Comparison of ENCODE assay signal across 12 mouse cellular contexts in the genomic region with DNA sequence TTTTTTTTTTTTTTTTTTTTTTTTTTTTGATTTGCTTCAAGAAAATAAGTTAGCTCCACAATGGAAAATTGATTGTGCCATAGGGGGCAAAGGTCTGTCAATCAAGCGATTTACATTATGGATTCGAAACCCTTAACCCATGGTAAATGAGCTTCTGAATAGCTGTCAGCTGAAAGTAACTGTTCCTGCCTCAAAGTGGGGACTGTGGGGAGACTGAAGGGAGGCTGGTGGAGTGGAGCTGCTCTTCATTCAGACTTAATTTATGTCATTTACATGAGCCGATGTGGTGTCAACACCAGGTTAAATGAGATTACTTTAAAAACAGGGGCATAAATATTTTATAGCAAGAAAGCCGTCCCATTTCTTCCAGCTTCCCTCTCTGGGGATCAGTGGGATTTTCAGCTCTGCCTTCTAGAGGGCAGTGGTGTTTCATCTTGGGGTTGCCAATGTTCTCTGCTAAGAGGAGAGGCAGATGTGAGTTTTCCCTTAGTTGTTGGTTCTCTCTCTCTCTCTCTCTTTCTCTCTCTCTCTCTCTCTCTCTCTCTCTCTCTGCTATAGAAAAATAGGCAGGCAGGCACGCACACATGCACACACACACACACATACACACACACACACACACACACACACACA. TPM values are rescaled to one million over a fixed set of nuclear protein-coding genes. Genes with fewer than 3 reads are reported as not detected.
A peak's percentile ranks its signal among the peaks of the same experiment; 100 is the strongest.
DNase-seq lines count a peak whose midpoint lies in the region; ATAC-seq and TF ChIP-seq lines count a peak whose summit lies in the region.
"Had no signal": no experiment of that assay in that cellular context is flagged by ENCODE, and none has a peak within 500 bp of the region (broad histone marks: within the 10 kb centered on the region; RNA-seq: fewer than 3 reads in every experiment).

No protein-coding gene starts in this region.

- no peaks in the 10 kb centered on the region for H3K27me3 ChIP-seq in forebrain, embryonic 13.5 days
- no peaks in the 10 kb centered on the region for H3K27me3 ChIP-seq in forebrain, embryonic 10.5 days (ENCODE audit: poor library complexity, severe bottlenecking)
- no peaks in the 10 kb centered on the region for H3K27me3 ChIP-seq in embryonic facial prominence, embryonic 14.5 days (replicated peaks; ENCODE audit: control insufficient read depth, insufficient read depth, low read length)
- H3K27me3 ChIP-seq in neural tube, embryonic 12.5 days (replicated peaks): no peaks in the 10 kb centered on the region

- H3K4me3 ChIP-seq in forebrain, embryonic 13.5 days: no peak overlapping the region
- no peak overlapping the region for H3K4me3 ChIP-seq in forebrain, embryonic 10.5 days
- no peak overlapping the region for H3K4me3 ChIP-seq in left cerebral cortex, adult 2 months
- H3K4me3 ChIP-seq in embryonic facial prominence, embryonic 14.5 days (ENCODE audit: low read depth, low read length): no peak overlapping the region
- no peak overlapping the region for H3K4me3 ChIP-seq in neural tube, embryonic 12.5 days

- no peaks in the 10 kb centered on the region for H3K4me1 ChIP-seq in forebrain, embryonic 13.5 days
- H3K4me1 ChIP-seq in forebrain, embryonic 10.5 days: no peaks in the 10 kb centered on the region
- H3K4me1 ChIP-seq in embryonic facial prominence, embryonic 14.5 days (ENCODE audit: control insufficient read depth, insufficient read depth, low read length): no peaks in the 10 kb centered on the region
- H3K4me1 ChIP-seq in neural tube, embryonic 12.5 days: no peaks in the 10 kb centered on the region

- no peak overlapping the region for H3K4me2 ChIP-seq in forebrain, embryonic 13.5 days
- no peak overlapping the region for H3K4me2 ChIP-seq in embryonic facial prominence, embryonic 14.5 days (ENCODE audit: low read depth, low read length)
- H3K4me2 ChIP-seq in neural tube, embryonic 12.5 days (replicated peaks): no peak overlapping the region

- H3K36me3 ChIP-seq in forebrain, embryonic 13.5 days (ENCODE audit: poor library complexity, severe bottlenecking): peaks cover 37% of the 10 kb centered on the region
- H3K36me3 ChIP-seq in forebrain, embryonic 10.5 days (replicated peaks): peaks cover 14% of the 10 kb centered on the region
- no peaks in the 10 kb centered on the region for H3K36me3 ChIP-seq in embryonic facial prominence, embryonic 14.5 days (ENCODE audit: control insufficient read depth, insufficient read depth, low read length)
- H3K36me3 ChIP-seq in neural tube, embryonic 12.5 days: peaks cover 28% of the 10 kb centered on the region

- TF ChIP-seq CTCF in left cerebral cortex, adult 2 months (IDR thresholded peaks at IDR 0.05): peak; percentile 49

- WGBS in forebrain, embryonic 13.5 days: 55% methylated on average over 5 of the region's 5 CpGs
- 70% methylated on average over 5 of the region's 5 CpGs for WGBS in forebrain, embryonic 10.5 days
- 63% methylated on average over 5 of the region's 5 CpGs for WGBS in embryonic facial prominence, embryonic 14.5 days
- WGBS in neural tube, embryonic 12.5 days: 49% methylated on average over 5 of the region's 5 CpGs

- ATAC-seq in forebrain, embryonic 13.5 days: peak; percentile 56; the same call in 1 of the 2 replicates
- ATAC-seq in embryonic facial prominence, embryonic 14.5 days (ENCODE audit: low read depth): no peak
- peak; percentile 57; the same call in 1 of the 2 replicates for ATAC-seq in neural tube, embryonic 12.5 days (ENCODE audit: low FRiP score, low read depth)

- DNase-seq in forebrain, embryonic 10.5 days (ENCODE audit: extremely low spot score, low spot score): no peak
- no peak for DNase-seq in left cerebral cortex, adult 2 months (ENCODE audit: extremely low spot score in 1 of 2, low spot score in 2 of 2)
- DNase-seq in left cerebral cortex, postnatal 36 days (ENCODE audit: low spot score in 2 of 2): no peak
- peak; percentile 55 for DNase-seq in embryonic facial prominence, embryonic 14.5 days (ENCODE audit: low spot score)
- DNase-seq in B cell, adult 2 months: no peak
- no peak for DNase-seq in urinary bladder, adult 2 months (ENCODE audit: low spot score)
- DNase-seq: cerebellum, adult 8-10 months; heart, postnatal 4 days; layer of hippocampus, adult 9-11 months had no signal

- no peak overlapping the region for H3K27ac ChIP-seq in forebrain, embryonic 13.5 days
- H3K27ac ChIP-seq in forebrain, embryonic 10.5 days: no peak overlapping the region
- H3K27ac ChIP-seq in left cerebral cortex, adult 2 months: no peak overlapping the region
- no peak overlapping the region for H3K27ac ChIP-seq in embryonic facial prominence, embryonic 14.5 days (replicated peaks; ENCODE audit: low read depth, low read length)
- H3K27ac ChIP-seq in neural tube, embryonic 12.5 days: no peak overlapping the region
- H3K27ac ChIP-seq: liver, embryonic 14.5 days had no signal

- no peaks in the 10 kb centered on the region for H3K9me3 ChIP-seq in forebrain, embryonic 13.5 days (replicated peaks)
- H3K9me3 ChIP-seq in forebrain, embryonic 10.5 days: no peaks in the 10 kb centered on the region
- no peaks in the 10 kb centered on the region for H3K9me3 ChIP-seq in embryonic facial prominence, embryonic 14.5 days (ENCODE audit: control insufficient read depth, low read length)
- H3K9me3 ChIP-seq in neural tube, embryonic 12.5 days: no peaks in the 10 kb centered on the region

- intact Hi-C loops in left cerebral cortex, adult 2 months (cut with DNase I): no loop called here
- intact Hi-C loops in left cerebral cortex, postnatal 36 days (cut with DNase I): loop anchor here (10.0 kb wide), 1 partner anchor 585 kb away; a partner anchor contains a TSS

- no peak overlapping the region for H3K9ac ChIP-seq in forebrain, embryonic 13.5 days
- H3K9ac ChIP-seq in embryonic facial prominence, embryonic 14.5 days (ENCODE audit: low read depth, low read length): no peak overlapping the region
- no peak overlapping the region for H3K9ac ChIP-seq in neural tube, embryonic 12.5 days
- H3K9ac ChIP-seq: liver, embryonic 14.5 days had no signal

RNA-seq across cellular contexts. Expression of a gene that starts 45.1 kb away (rescaled TPM):
- not detected in 2 replicates for polyA plus RNA-seq in forebrain, embryonic 13.5 days (2015; fragmentation: Nextera tagmentation; extraction: Ambion mirVana)
- not detected in 2 replicates for polyA plus RNA-seq in forebrain, embryonic 10.5 days (2016; fragmentation: Nextera tagmentation; extraction: Ambion mirVana)
- total RNA-seq in left cerebral cortex, adult 2 months (2021): not detected
- total RNA-seq in left cerebral cortex, postnatal 36 days (2021): not detected
- not detected in 2 replicates for polyA plus RNA-seq in embryonic facial prominence, embryonic 14.5 days (2014; fragmentation: Nextera tagmentation; extraction: Ambion mirVana)
- polyA plus RNA-seq in neural tube, embryonic 12.5 days (2016; fragmentation: Nextera tagmentation; extraction: Ambion mirVana): not detected in 2 replicates
- polyA plus RNA-seq in urinary bladder, adult 2 months (2012; rRNA removed): not detected in 2 replicates
- total RNA-seq: heart, postnatal 4 days had no signal
- polyA plus RNA-seq: liver, embryonic 14.5 days had no signal
